Mouse (Mus musculus): ENCODE results near the gene Glcci1. TPM values are rescaled to one million over a fixed set of nuclear protein-coding genes. Genes with fewer than 3 reads are reported as not detected.
"Not testable (repeated sequence)": the region's sequence is repeated elsewhere in the genome, so short reads cannot be mapped to it uniquely, and the experiment has no call there.

Gene Glcci1
- polyA plus RNA-seq, 2 experiments, result 1.2 to 1.5 TPM

DNA sequence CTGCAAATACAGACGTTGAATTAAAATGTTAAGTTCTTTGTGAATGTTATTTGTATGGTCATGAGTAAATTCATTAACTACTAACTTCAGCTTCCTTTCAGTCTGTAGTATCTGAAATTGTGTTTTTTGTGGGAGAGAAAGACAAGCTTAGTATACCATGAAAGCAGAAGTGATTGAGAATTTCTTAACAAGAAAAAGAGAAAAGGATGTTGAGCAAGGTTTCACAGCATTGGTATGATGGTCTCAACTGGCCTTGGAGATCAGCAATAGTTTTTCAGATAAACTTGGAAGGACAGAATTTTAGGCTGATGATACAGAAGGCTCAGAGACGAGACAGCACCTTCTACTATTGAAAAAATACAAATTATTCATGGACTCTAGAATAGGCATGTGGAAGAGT lies 27.5 kb downstream of the Glcci1 start:
- Histone ChIP-seq H3K4me3 (ENCODE audit: insufficient read depth in 1 of 2, low read depth in 2 of 2, low read length in 2 of 2) (no peak overlapping the region), H3K9me3 (ENCODE audit: control insufficient read depth, low read length) (no peaks in the 10 kb centered on the region), H3K27ac (no peak overlapping the region), H3K36me3 (replicated peaks; ENCODE audit: control insufficient read depth, insufficient read depth, low read depth) (no peaks in the 10 kb centered on the region), H3K27me3 (ENCODE audit: control insufficient read depth, insufficient read depth, low read length) (no peaks in the 10 kb centered on the region), H3K9ac (replicated peaks) (no peak overlapping the region), H3K4me1 (replicated peaks; ENCODE audit: control insufficient read depth in 2 of 2, insufficient read depth in 2 of 2, low read length in 1 of 2) (peaks cover 3 to 5% of the 10 kb centered on the region in 2 experiments; a peak in 3 of 4 replicates), H3K4me2 (ENCODE audit: low read depth) (no peak overlapping the region)
- DNase-seq (ENCODE audit: low read depth in 3 of 3, low spot score in 3 of 3) (no peak), ATAC-seq (ENCODE audit: insufficient read depth) (no peak)
- TF ChIP-seq EP300 (IDR thresholded peaks at IDR 0.05; ENCODE audit: low read depth), result no peak; the same call in 1 of the 2 replicates
- no peak for TF ChIP-seq CTCF (IDR thresholded peaks at IDR 0.05; ENCODE audit: low read depth)
- 59% methylated on average over 2 of the region's 2 CpGs for WGBS (ENCODE audit: insufficient replicate concordance)

- not testable (repeated sequence) for H3K27me3 ChIP-seq (ENCODE audit: control insufficient read depth, insufficient read depth, low read length); H3K4me3 ChIP-seq (ENCODE audit: insufficient read depth in 1 of 2, low read depth in 2 of 2, low read length in 2 of 2); DNase-seq (ENCODE audit: low read depth in 3 of 3, low spot score in 3 of 3); H3K9ac ChIP-seq (replicated peaks); H3K4me2 ChIP-seq (ENCODE audit: low read depth); H3K27ac ChIP-seq; H3K9me3 ChIP-seq (ENCODE audit: control insufficient read depth, low read length); H3K36me3 ChIP-seq (replicated peaks; ENCODE audit: control insufficient read depth, insufficient read depth, low read depth); H3K4me1 ChIP-seq (replicated peaks; ENCODE audit: control insufficient read depth in 2 of 2, insufficient read depth in 2 of 2, low read length in 1 of 2); ATAC-seq (ENCODE audit: insufficient read depth)
- WGBS (ENCODE audit: insufficient replicate concordance), result 66% methylated on average over 3 of the region's 4 CpGs
Measured at GRCm38 (mm10) chr6:8541531-8541930, 32.1 kb downstream of the Glcci1 start.

GRCm38 (mm10) chr6:8544822-8545221 lies 35.4 kb downstream of the Glcci1 start:
- Histone ChIP-seq H3K4me2 (ENCODE audit: low read depth) (no peak overlapping the region), H3K9me3 (ENCODE audit: control insufficient read depth, low read length) (no peaks in the 10 kb centered on the region), H3K9ac (replicated peaks) (no peak overlapping the region), H3K4me1 (replicated peaks; ENCODE audit: control insufficient read depth in 2 of 2, insufficient read depth in 2 of 2, low read length in 1 of 2) (no peaks in the 10 kb centered on the region), H3K27ac (no peak overlapping the region), H3K36me3 (replicated peaks; ENCODE audit: control insufficient read depth, insufficient read depth, low read depth) (no peaks in the 10 kb centered on the region), H3K4me3 (ENCODE audit: insufficient read depth in 1 of 2, low read depth in 2 of 2, low read length in 2 of 2) (no peak overlapping the region), H3K27me3 (ENCODE audit: control insufficient read depth, insufficient read depth, low read length) (no peaks in the 10 kb centered on the region)
- TF ChIP-seq CTCF (IDR thresholded peaks at IDR 0.05; ENCODE audit: low read depth), result no peak
- TF ChIP-seq EP300 (IDR thresholded peaks at IDR 0.05; ENCODE audit: low read depth), result no peak
- WGBS (ENCODE audit: insufficient replicate concordance), result 85% methylated on average over 5 of the region's 5 CpGs
- ATAC-seq (ENCODE audit: insufficient read depth) (no peak), DNase-seq (ENCODE audit: low read depth in 3 of 3, low spot score in 3 of 3) (no peak)

DNA sequence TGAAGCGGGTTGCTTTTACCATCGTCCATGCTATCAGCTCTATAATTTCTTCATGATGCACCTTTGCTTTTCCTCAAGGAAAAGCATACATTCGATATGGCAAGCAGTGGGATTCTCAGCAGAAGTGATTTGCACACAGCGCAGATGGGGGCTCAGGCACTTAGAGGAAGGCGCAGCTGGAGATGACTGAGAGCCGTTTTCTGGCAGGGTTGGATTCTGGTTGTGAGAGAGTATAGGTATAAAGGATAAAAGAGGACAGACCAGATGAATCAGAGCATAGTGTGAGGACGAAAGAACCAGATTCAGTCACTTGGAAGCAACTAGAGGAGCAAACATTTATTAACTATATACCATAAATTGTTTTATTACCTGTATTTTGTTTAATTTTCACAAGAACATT lies 36.4 kb downstream of the Glcci1 start:
- WGBS (ENCODE audit: insufficient replicate concordance), result 81% methylated on average over 7 of the region's 7 CpGs
- no peak for TF ChIP-seq CTCF (IDR thresholded peaks at IDR 0.05; ENCODE audit: low read depth)
- no peak for TF ChIP-seq EP300 (IDR thresholded peaks at IDR 0.05; ENCODE audit: low read depth)

GRCm38 (mm10) chr6:8551155-8551554 lies 41.8 kb downstream of the Glcci1 start:
- Histone ChIP-seq H3K4me2 (ENCODE audit: low read depth) (no peak overlapping the region), H3K27ac (no peak overlapping the region), H3K36me3 (replicated peaks; ENCODE audit: control insufficient read depth, insufficient read depth, low read depth) (no peaks in the 10 kb centered on the region), H3K4me3 (ENCODE audit: insufficient read depth in 1 of 2, low read depth in 2 of 2, low read length in 2 of 2) (no peak overlapping the region), H3K4me1 (replicated peaks; ENCODE audit: control insufficient read depth in 2 of 2, insufficient read depth in 2 of 2, low read length in 1 of 2) (no peaks in the 10 kb centered on the region), H3K27me3 (ENCODE audit: control insufficient read depth, insufficient read depth, low read length) (no peaks in the 10 kb centered on the region), H3K9me3 (ENCODE audit: control insufficient read depth, low read length) (no peaks in the 10 kb centered on the region), H3K9ac (replicated peaks) (no peak overlapping the region)
- ATAC-seq (ENCODE audit: insufficient read depth), result no peak
- 79% methylated on average over 2 of the region's 2 CpGs for WGBS (ENCODE audit: insufficient replicate concordance)
- no peak for TF ChIP-seq CTCF (IDR thresholded peaks at IDR 0.05; ENCODE audit: low read depth)
- TF ChIP-seq EP300 (IDR thresholded peaks at IDR 0.05; ENCODE audit: low read depth), result no peak
- no peak for DNase-seq (ENCODE audit: low read depth in 3 of 3, low spot score in 3 of 3)

More for the DNA sequence above, 36.4 kb downstream of the Glcci1 start:
- no peak for ATAC-seq (ENCODE audit: insufficient read depth)
- Histone ChIP-seq H3K9me3 (ENCODE audit: control insufficient read depth, low read length) (no peaks in the 10 kb centered on the region), H3K4me2 (ENCODE audit: low read depth) (no peak overlapping the region), H3K4me1 (replicated peaks; ENCODE audit: control insufficient read depth in 2 of 2, insufficient read depth in 2 of 2, low read length in 1 of 2) (no peaks in the 10 kb centered on the region), H3K36me3 (replicated peaks; ENCODE audit: control insufficient read depth, insufficient read depth, low read depth) (no peaks in the 10 kb centered on the region), H3K27ac (no peak overlapping the region), H3K27me3 (ENCODE audit: control insufficient read depth, insufficient read depth, low read length) (no peaks in the 10 kb centered on the region), H3K4me3 (ENCODE audit: insufficient read depth in 1 of 2, low read depth in 2 of 2, low read length in 2 of 2) (no peak overlapping the region), H3K9ac (replicated peaks) (no peak overlapping the region)
- DNase-seq (ENCODE audit: low read depth in 3 of 3, low spot score in 3 of 3), result no peak
